Mouse (Mus musculus): ENCODE results near the gene Eid1.

GRCm38 (mm10) chr2:125724086-125724430, 51.2 kb downstream of the Eid1 start, which contains the start of gene Shc4:
- TF ChIP-seq ZC3H11A (IDR thresholded peaks at IDR 0.05; ENCODE audit: borderline replicate concordance, low read depth, low read length) = no peak
- no peak for TF ChIP-seq HCFC1 (IDR thresholded peaks at IDR 0.05; ENCODE audit: borderline replicate concordance, insufficient read depth, low read length)

All from ES-E14 (cell line).